Mouse (Mus musculus): ENCODE measurements at regions not wholly inside any gene's neighbourhood (a gene's known extent, or its start where the extent isn't known, plus 50 kb on each side); places are given as distances from the start of the nearest gene placed in this dataset.

DNA sequence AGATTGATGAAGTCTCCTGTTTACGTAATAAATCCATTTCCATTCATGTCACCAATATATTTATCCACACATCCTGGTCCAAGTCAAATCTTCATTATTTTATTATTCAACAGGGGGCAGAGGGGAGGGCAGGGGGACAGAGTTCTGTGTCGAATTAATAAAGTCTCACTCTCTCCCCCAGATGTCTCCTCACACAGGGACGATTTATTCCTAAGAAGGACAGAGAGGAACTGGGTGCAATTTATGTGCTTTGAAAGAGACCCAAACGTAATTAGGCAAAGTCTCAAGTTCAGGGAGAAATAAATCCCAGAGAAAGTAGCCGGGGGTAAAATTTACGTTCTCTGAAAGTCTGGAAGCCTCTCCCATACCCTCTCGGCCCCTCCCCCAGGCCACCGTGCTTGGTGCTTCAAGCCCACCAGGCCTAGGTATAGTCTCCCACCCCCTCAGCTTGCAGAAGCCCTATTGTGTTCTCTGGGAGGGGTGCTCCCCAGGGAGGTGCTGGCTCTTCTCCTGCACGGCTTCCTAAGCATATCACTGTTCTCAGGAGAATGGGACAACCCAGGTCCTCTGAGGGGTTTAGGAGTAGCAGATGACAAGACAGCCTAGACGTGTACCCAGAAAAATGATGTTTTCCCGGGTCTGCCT lies 176.6 kb downstream of the Cyp26b1 start:
- Histone ChIP-seq H3K4me3 (replicated peaks; ENCODE audit: low read depth, low read length) (no peak overlapping the region), H3K27ac (no peak overlapping the region), H3K9me3 (replicated peaks; ENCODE audit: low read length) (no peaks in the 10 kb centered on the region), H3K27me3 (ENCODE audit: insufficient read depth, low read length) (peaks cover 8% of the 10 kb centered on the region; the same call in 1 of the 2 replicates), H3K9ac (ENCODE audit: low read depth, low read length) (no peak overlapping the region), H3K36me3 (ENCODE audit: insufficient read depth, low read length) (no peaks in the 10 kb centered on the region), H3K4me2 (ENCODE audit: low read length) (no peak overlapping the region), H3K4me1 (replicated peaks; ENCODE audit: insufficient read depth, low read length) (no peaks in the 10 kb centered on the region)
- no peak for TF ChIP-seq CTCF (IDR thresholded peaks at IDR 0.05; ENCODE audit: low read depth)
- WGBS = 18% methylated on average over 11 of the region's 11 CpGs
- ATAC-seq (replicated peaks; ENCODE audit: low FRiP score, low read depth) (no peak), DNase-seq (ENCODE audit: low spot score) (peak; percentile 86)

DNA sequence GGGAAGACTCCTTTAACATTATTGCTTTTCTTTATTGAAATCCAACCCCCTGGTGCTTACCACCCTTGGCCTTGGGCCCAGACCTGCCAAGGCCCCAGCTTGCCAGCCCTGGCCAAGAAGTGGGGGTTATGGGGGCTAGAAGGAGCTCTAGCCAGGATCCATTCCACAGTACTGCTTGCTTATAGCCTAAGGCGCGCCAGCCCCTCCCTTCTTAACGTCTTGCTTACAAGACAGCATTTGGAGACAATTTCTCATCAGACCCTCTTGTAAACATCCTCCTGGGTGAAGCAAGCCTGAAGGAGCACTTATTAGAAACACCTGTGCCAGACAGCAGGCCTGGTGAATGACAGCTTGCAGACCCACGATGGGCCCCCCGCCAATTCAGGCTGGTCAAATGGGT lies 179.3 kb downstream of the Cyp26b1 start:
- Histone ChIP-seq H3K9ac (ENCODE audit: low read depth, low read length) (no peak overlapping the region), H3K27ac (no peak overlapping the region), H3K4me1 (replicated peaks; ENCODE audit: insufficient read depth, low read length) (no peaks in the 10 kb centered on the region), H3K4me3 (replicated peaks; ENCODE audit: low read depth, low read length) (no peak overlapping the region), H3K36me3 (ENCODE audit: insufficient read depth, low read length) (no peaks in the 10 kb centered on the region), H3K9me3 (replicated peaks; ENCODE audit: low read length) (no peaks in the 10 kb centered on the region), H3K4me2 (ENCODE audit: low read length) (no peak overlapping the region), H3K27me3 (ENCODE audit: insufficient read depth, low read length) (0 out of 2 replicates have a peak, but pooled peaks cover 7% of the 10 kb centered on the region)
- TF ChIP-seq CTCF (IDR thresholded peaks at IDR 0.05; ENCODE audit: low read depth) = no peak
- DNase-seq (ENCODE audit: low spot score) (no peak), ATAC-seq (replicated peaks; ENCODE audit: low FRiP score, low read depth) (no peak)
- WGBS = 61% methylated on average over 5 of the region's 5 CpGs

DNA sequence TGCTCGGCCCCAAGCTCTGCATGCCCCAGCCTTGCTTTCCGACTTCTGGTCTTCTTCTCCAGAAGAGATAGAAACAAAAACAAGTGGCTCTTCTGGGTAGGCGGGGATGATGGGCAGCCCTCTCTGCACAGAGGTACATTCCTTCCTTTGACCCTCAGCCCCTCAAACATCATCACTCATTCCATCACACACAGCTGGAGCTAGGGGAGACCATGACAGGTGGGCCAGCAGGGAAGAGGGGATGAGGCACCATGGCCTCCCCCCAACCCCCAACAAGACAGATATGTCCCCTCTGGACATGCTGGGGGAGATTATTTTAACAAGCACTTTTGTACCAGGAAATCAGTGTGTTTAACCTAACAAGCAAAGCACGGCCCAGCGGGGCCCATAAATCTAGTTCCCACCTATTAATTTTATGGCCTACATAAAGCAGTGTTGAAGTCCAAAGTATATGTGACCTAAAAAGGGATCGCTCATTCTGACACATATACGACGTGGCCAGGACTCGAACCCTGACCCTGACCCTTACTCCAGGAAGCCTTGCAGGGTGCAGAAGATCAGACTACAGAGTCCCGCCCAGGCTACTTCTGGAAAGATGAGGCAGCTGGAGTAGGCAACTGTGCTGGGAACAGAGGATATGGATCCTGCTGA lies 183.7 kb downstream of the Cyp26b1 start:
- no peak; the same call in 1 of the 2 replicates for ATAC-seq (replicated peaks; ENCODE audit: low FRiP score, low read depth)
- Histone ChIP-seq H3K4me3 (replicated peaks; ENCODE audit: low read depth, low read length) (no peak overlapping the region), H3K9ac (ENCODE audit: low read depth, low read length) (no peak overlapping the region), H3K36me3 (ENCODE audit: insufficient read depth, low read length) (no peaks in the 10 kb centered on the region), H3K4me1 (replicated peaks; ENCODE audit: insufficient read depth, low read length) (no peaks in the 10 kb centered on the region), H3K4me2 (ENCODE audit: low read length) (no peak overlapping the region), H3K27me3 (ENCODE audit: insufficient read depth, low read length) (peaks cover 16% of the 10 kb centered on the region), H3K27ac (no peak overlapping the region), H3K9me3 (replicated peaks; ENCODE audit: low read length) (no peaks in the 10 kb centered on the region)
- 30% methylated on average over 10 of the region's 10 CpGs for WGBS
- no peak for TF ChIP-seq CTCF (IDR thresholded peaks at IDR 0.05; ENCODE audit: low read depth)
- peak; percentile 73 for DNase-seq (ENCODE audit: low spot score)

DNA sequence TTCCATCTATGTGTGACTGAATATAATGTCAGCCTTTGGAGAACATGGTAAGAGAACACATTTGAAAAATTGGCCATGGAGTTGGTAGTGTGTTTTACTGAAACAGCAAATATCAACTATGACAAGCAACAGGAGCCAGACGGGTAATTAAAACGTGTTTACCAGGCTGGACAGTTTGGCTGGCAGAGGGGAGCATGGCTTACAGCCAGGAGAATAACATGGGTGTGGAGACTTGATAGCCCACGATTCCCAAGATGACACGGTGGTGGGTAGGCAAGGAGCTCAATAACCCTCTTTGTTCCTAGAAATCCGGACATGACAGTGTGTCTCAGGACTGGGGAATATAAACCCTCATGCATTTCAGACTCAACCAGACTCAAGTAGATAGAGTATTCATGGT lies 185.2 kb downstream of the Cyp26b1 start:
- H3K36me3 ChIP-seq (ENCODE audit: insufficient read depth, low read length) = no peaks in the 10 kb centered on the region

DNA sequence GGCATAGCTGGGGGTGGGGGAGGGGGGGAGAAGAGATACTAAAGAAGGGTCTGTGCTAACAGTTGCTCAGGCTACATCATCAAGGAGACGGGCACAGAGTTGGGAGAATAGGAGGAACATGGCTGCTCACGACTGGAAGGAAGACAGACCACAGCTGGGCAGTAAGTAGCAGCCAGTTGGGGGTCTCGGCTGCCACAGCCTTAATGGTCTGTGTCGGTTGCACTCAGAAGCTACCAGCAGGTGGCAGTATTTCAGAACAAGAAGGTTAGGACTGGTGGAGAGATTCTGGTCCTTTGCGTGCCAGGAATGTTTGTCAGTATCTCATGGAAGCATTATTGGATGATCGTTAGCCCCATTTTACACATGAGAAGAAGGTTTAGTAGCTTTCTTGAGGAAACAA lies 185.9 kb downstream of the Cyp26b1 start:
- no peak overlapping the region for H3K4me2 ChIP-seq (ENCODE audit: low read length)
- no peaks in the 10 kb centered on the region for H3K9me3 ChIP-seq (replicated peaks; ENCODE audit: low read length)
- DNase-seq (ENCODE audit: low spot score) (peak; percentile 87), ATAC-seq (replicated peaks; ENCODE audit: low FRiP score, low read depth) (0 out of 2 replicates have a peak, but pooled peaks have one; percentile 49)
- no peak overlapping the region for H3K9ac ChIP-seq (ENCODE audit: low read depth, low read length)
- peaks cover 18% of the 10 kb centered on the region for H3K27me3 ChIP-seq (ENCODE audit: insufficient read depth, low read length)
- H3K4me3 ChIP-seq (replicated peaks; ENCODE audit: low read depth, low read length) = no peak overlapping the region
- WGBS = 5% methylated on average over 6 of the region's 6 CpGs
- no peak overlapping the region for H3K27ac ChIP-seq
- H3K4me1 ChIP-seq (replicated peaks; ENCODE audit: insufficient read depth, low read length) = no peaks in the 10 kb centered on the region
- H3K36me3 ChIP-seq (ENCODE audit: insufficient read depth, low read length) = no peaks in the 10 kb centered on the region
- peak; percentile 82 for TF ChIP-seq CTCF (IDR thresholded peaks at IDR 0.05; ENCODE audit: low read depth)

More for the DNA sequence above, 185.2 kb downstream of the Cyp26b1 start:
- 74% methylated on average over 5 of the region's 5 CpGs for WGBS
- no peak for TF ChIP-seq CTCF (IDR thresholded peaks at IDR 0.05; ENCODE audit: low read depth)
- H3K9me3 ChIP-seq (replicated peaks; ENCODE audit: low read length) = no peaks in the 10 kb centered on the region
- peaks cover 18% of the 10 kb centered on the region for H3K27me3 ChIP-seq (ENCODE audit: insufficient read depth, low read length)
- ATAC-seq (replicated peaks; ENCODE audit: low FRiP score, low read depth) (no peak), DNase-seq (ENCODE audit: low spot score) (no peak)
- H3K4me1 ChIP-seq (replicated peaks; ENCODE audit: insufficient read depth, low read length) = no peaks in the 10 kb centered on the region
- H3K4me2 ChIP-seq (ENCODE audit: low read length) = no peak overlapping the region
- no peak overlapping the region for H3K9ac ChIP-seq (ENCODE audit: low read depth, low read length)
- H3K4me3 ChIP-seq (replicated peaks; ENCODE audit: low read depth, low read length) = no peak overlapping the region
- H3K27ac ChIP-seq = no peak overlapping the region

DNA sequence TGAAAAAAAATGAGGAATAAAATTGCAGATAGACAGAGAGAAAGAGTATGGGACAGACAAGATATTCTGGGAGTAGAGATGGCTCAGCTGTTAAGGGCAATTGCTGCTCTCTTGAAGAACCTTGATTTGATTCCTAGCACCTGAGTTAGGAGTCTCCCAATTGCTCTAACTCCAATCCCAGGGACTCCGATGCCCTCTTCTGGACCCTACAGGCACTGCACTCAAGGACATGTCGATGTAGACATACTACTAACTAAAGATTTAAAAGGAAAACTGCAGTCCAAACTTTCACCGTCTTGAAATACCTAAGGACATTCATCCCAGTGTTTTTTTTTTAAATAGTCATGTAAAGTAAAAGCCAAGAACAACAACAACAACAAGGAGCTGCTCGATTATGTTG lies 189.0 kb downstream of the Cyp26b1 start:
- TF ChIP-seq CTCF (IDR thresholded peaks at IDR 0.05; ENCODE audit: low read depth) = peak; percentile 44; the same call in 1 of the 2 replicates
- no peak for ATAC-seq (replicated peaks; ENCODE audit: low FRiP score, low read depth)
- H3K4me3 ChIP-seq (replicated peaks; ENCODE audit: low read depth, low read length) = no peak overlapping the region
- H3K36me3 ChIP-seq (ENCODE audit: insufficient read depth, low read length) = no peaks in the 10 kb centered on the region
- no peaks in the 10 kb centered on the region for H3K4me1 ChIP-seq (replicated peaks; ENCODE audit: insufficient read depth, low read length)
- H3K4me2 ChIP-seq (ENCODE audit: low read length) = no peak overlapping the region
- peaks cover 12% of the 10 kb centered on the region for H3K27me3 ChIP-seq (ENCODE audit: insufficient read depth, low read length)
- no peak overlapping the region for H3K9ac ChIP-seq (ENCODE audit: low read depth, low read length)
- 61% methylated on average over 4 of the region's 4 CpGs for WGBS
- no peaks in the 10 kb centered on the region for H3K9me3 ChIP-seq (replicated peaks; ENCODE audit: low read length)
- H3K27ac ChIP-seq = no peak overlapping the region
- DNase-seq (ENCODE audit: low spot score) = no peak

Measured in kidney, postnatal 0 days (tissue).